11 mouse cellular contexts compared by ENCODE assay signal in the genomic region with DNA sequence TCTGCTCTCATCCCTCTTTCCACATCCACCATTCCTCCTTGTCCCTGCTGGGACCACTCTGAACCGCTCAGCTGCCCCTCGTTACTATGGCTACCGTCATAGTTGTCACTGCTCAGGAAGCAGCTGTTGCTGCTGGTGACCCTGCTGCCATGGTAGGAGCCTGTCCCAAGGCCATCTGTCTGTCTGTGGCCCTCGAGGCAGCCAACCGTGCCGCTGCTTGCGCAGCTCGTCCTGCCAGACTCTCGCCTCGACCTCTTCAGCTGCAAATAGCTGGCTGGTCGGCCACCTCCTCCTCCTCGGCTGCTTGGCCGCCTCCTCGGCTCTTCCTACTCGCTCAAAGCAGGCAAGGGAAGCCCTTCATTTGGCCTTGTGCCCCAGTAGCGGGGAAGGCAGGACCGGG.
DNase-seq lines count a peak whose midpoint lies in the region; ATAC-seq and TF ChIP-seq lines count a peak whose summit lies in the region.
"Had no signal": no experiment of that assay in that cellular context is flagged by ENCODE, and none has a peak within 500 bp of the region (broad histone marks: within the 10 kb centered on the region; RNA-seq: fewer than 3 reads in every experiment).

No protein-coding gene starts in this region.

- TF ChIP-seq EP300 in lung, postnatal 0 days (IDR thresholded peaks at IDR 0.05), result no peak

- peak overlapping the region; percentile 43; the same call in 1 of the 2 replicates for H3K27ac ChIP-seq in forebrain, embryonic 12.5 days
- no peak overlapping the region for H3K27ac ChIP-seq in forebrain, embryonic 16.5 days (ENCODE audit: low read length)
- H3K27ac ChIP-seq in lung, postnatal 0 days (ENCODE audit: low read length), result no peak overlapping the region
- H3K27ac ChIP-seq in limb, embryonic 13.5 days, result no peak overlapping the region
- H3K27ac ChIP-seq in neural tube, embryonic 15.5 days (replicated peaks), result peak overlapping the region; percentile 51; the same call in 1 of the 2 replicates
- H3K27ac ChIP-seq: embryonic facial prominence, embryonic 15.5 days; liver, embryonic 15.5 days had no signal

- 0 out of 2 replicates have a peak overlapping the region, but pooled peaks have one; percentile 4 for H3K4me2 ChIP-seq in forebrain, embryonic 12.5 days
- H3K4me2 ChIP-seq in forebrain, embryonic 16.5 days (ENCODE audit: low read length), result no peak overlapping the region
- no peak overlapping the region for H3K4me2 ChIP-seq in lung, postnatal 0 days (replicated peaks; ENCODE audit: low read depth, low read length)
- no peak overlapping the region for H3K4me2 ChIP-seq in limb, embryonic 13.5 days (replicated peaks)
- no peak overlapping the region; the same call in 1 of the 2 replicates for H3K4me2 ChIP-seq in neural tube, embryonic 15.5 days
- H3K4me2 ChIP-seq: embryonic facial prominence, embryonic 15.5 days; liver, embryonic 15.5 days had no signal

- WGBS in forebrain, embryonic 12.5 days, result 48% methylated on average over 17 of the region's 17 CpGs
- 41% methylated on average over 17 of the region's 17 CpGs for WGBS in forebrain, embryonic 16.5 days
- WGBS in lung, postnatal 0 days, result 11% methylated on average over 17 of the region's 17 CpGs
- WGBS in limb, embryonic 13.5 days, result 27% methylated on average over 17 of the region's 17 CpGs
- WGBS in neural tube, embryonic 15.5 days, result 20% methylated on average over 17 of the region's 17 CpGs

- no peaks in the 10 kb centered on the region for H3K27me3 ChIP-seq in forebrain, embryonic 12.5 days
- no peaks in the 10 kb centered on the region for H3K27me3 ChIP-seq in forebrain, embryonic 16.5 days (replicated peaks; ENCODE audit: control insufficient read depth, insufficient read depth, low read length)
- H3K27me3 ChIP-seq in lung, postnatal 0 days (replicated peaks; ENCODE audit: insufficient read depth, low read length), result no peaks in the 10 kb centered on the region
- no peaks in the 10 kb centered on the region for H3K27me3 ChIP-seq in limb, embryonic 13.5 days
- no peaks in the 10 kb centered on the region for H3K27me3 ChIP-seq in neural tube, embryonic 15.5 days (replicated peaks)
- H3K27me3 ChIP-seq: embryonic facial prominence, embryonic 15.5 days; liver, embryonic 15.5 days had no signal

- 0 out of 2 replicates have a peak, but pooled peaks have one; percentile 36 for ATAC-seq in forebrain, embryonic 12.5 days (ENCODE audit: low FRiP score)
- no peak for ATAC-seq in forebrain, embryonic 16.5 days
- peak; percentile 61 for ATAC-seq in lung, postnatal 0 days
- ATAC-seq in limb, embryonic 13.5 days (ENCODE audit: low FRiP score, low read depth), result peak; percentile 66
- ATAC-seq in neural tube, embryonic 15.5 days (ENCODE audit: low FRiP score), result no peak

- peak; percentile 34 for DNase-seq in lung, postnatal 0 days (ENCODE audit: low spot score)
- DNase-seq in lung, postnatal 36 days, result no peak
- DNase-seq in urinary bladder, postnatal 10 days (ENCODE audit: low spot score), result no peak
- no peak for DNase-seq in thymus, postnatal 14 days
- DNase-seq: right cerebral cortex, postnatal 4 days had no signal

- no peaks in the 10 kb centered on the region for H3K36me3 ChIP-seq in forebrain, embryonic 12.5 days (replicated peaks)
- H3K36me3 ChIP-seq in forebrain, embryonic 16.5 days (ENCODE audit: control insufficient read depth, insufficient read depth), result no peaks in the 10 kb centered on the region
- no peaks in the 10 kb centered on the region for H3K36me3 ChIP-seq in lung, postnatal 0 days (ENCODE audit: insufficient read depth, low read length)
- H3K36me3 ChIP-seq in limb, embryonic 13.5 days, result no peaks in the 10 kb centered on the region
- no peaks in the 10 kb centered on the region for H3K36me3 ChIP-seq in neural tube, embryonic 15.5 days
- H3K36me3 ChIP-seq: embryonic facial prominence, embryonic 15.5 days; liver, embryonic 15.5 days had no signal

- no peak overlapping the region for H3K4me3 ChIP-seq in forebrain, embryonic 12.5 days (replicated peaks)
- no peak overlapping the region for H3K4me3 ChIP-seq in forebrain, embryonic 16.5 days (replicated peaks; ENCODE audit: low read length)
- H3K4me3 ChIP-seq in lung, postnatal 0 days (ENCODE audit: low read depth, low read length), result no peak overlapping the region
- no peak overlapping the region for H3K4me3 ChIP-seq in limb, embryonic 13.5 days
- no peak overlapping the region for H3K4me3 ChIP-seq in neural tube, embryonic 15.5 days (replicated peaks)
- H3K4me3 ChIP-seq: embryonic facial prominence, embryonic 15.5 days; liver, embryonic 15.5 days had no signal

- peaks cover 24% of the 10 kb centered on the region for H3K4me1 ChIP-seq in forebrain, embryonic 12.5 days
- peaks cover 7% of the 10 kb centered on the region for H3K4me1 ChIP-seq in forebrain, embryonic 16.5 days (replicated peaks; ENCODE audit: control insufficient read depth, insufficient read depth, low read length)
- H3K4me1 ChIP-seq in lung, postnatal 0 days (ENCODE audit: insufficient read depth, low read depth, low read length), result no peaks in the 10 kb centered on the region
- H3K4me1 ChIP-seq in limb, embryonic 13.5 days, result peaks cover 12% of the 10 kb centered on the region
- peaks cover 23% of the 10 kb centered on the region for H3K4me1 ChIP-seq in neural tube, embryonic 15.5 days
- H3K4me1 ChIP-seq: liver, embryonic 15.5 days had no signal

- TF ChIP-seq CTCF in lung, postnatal 0 days (IDR thresholded peaks at IDR 0.05), result no peak

- no peaks in the 10 kb centered on the region for H3K9me3 ChIP-seq in forebrain, embryonic 12.5 days
- no peaks in the 10 kb centered on the region for H3K9me3 ChIP-seq in forebrain, embryonic 16.5 days (ENCODE audit: control insufficient read depth, low read length)
- no peaks in the 10 kb centered on the region for H3K9me3 ChIP-seq in lung, postnatal 0 days (ENCODE audit: low read length)
- no peaks in the 10 kb centered on the region for H3K9me3 ChIP-seq in limb, embryonic 13.5 days
- no peaks in the 10 kb centered on the region for H3K9me3 ChIP-seq in neural tube, embryonic 15.5 days (replicated peaks)
- H3K9me3 ChIP-seq: embryonic facial prominence, embryonic 15.5 days; liver, embryonic 15.5 days had no signal

- H3K9ac ChIP-seq in forebrain, embryonic 12.5 days, result peak overlapping the region; percentile 17; the same call in 1 of the 2 replicates
- no peak overlapping the region for H3K9ac ChIP-seq in forebrain, embryonic 16.5 days (replicated peaks; ENCODE audit: low read depth, low read length)
- H3K9ac ChIP-seq in lung, postnatal 0 days (replicated peaks; ENCODE audit: low read depth), result no peak overlapping the region
- H3K9ac ChIP-seq in limb, embryonic 13.5 days, result no peak overlapping the region
- H3K9ac ChIP-seq in neural tube, embryonic 15.5 days (replicated peaks), result no peak overlapping the region
- H3K9ac ChIP-seq: embryonic facial prominence, embryonic 15.5 days; liver, embryonic 15.5 days had no signal

Comparison
In these comparisons a context has a peak if more than half of its experiments do, and no peak if none do; other contexts are left out.
1. ATAC-seq: peak in forebrain, embryonic 12.5 days (single experiment), lung, postnatal 0 days (single experiment) and limb, embryonic 13.5 days (single experiment); none in forebrain, embryonic 16.5 days (single experiment) and neural tube, embryonic 15.5 days (single experiment).
2. H3K27ac ChIP-seq: peak in forebrain, embryonic 12.5 days (single experiment) and neural tube, embryonic 15.5 days (single experiment); none in forebrain, embryonic 16.5 days (single experiment), lung, postnatal 0 days (single experiment) and limb, embryonic 13.5 days (single experiment).